Mouse (Mus musculus): ENCODE measurements around the gene Lrfn1. TPM values are rescaled to one million over a fixed set of nuclear protein-coding genes. Genes with fewer than 3 reads are reported as not detected.
"Not testable (repeated sequence)": the region's sequence is repeated elsewhere in the genome, so short reads cannot be mapped to it uniquely, and the experiment has no call there.

The Lrfn1 gene
- polyA plus RNA-seq, 1 experiment from 2014 or later = 15.2 TPM

DNA sequence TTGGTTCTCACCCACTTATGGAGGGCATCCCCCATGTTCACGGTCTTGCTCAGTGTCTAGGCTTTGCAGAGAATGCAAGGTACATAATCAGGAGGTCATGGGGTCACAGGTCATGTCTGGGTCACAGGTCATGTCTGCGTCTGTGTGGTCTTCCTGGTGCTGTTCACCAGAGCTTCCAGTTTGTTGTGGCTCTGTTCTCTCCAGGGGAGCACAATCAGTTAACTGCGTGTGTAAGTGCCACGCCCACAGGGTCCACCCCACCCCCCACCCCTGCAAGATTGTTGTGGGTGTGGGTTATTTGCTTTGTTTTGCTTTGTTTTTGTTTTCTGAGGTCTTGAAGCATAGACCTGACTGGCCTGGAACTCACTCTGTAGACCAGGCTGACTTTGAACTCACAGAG is 32.4 kb downstream of the Lrfn1 start:
- H3K4me3 ChIP-seq = no peak overlapping the region
- H3K4me1 ChIP-seq (replicated peaks) = peaks cover 9% of the 10 kb centered on the region
- no peaks in the 10 kb centered on the region for H3K9me3 ChIP-seq
- H3K4me2 ChIP-seq = no peak overlapping the region
- no peaks in the 10 kb centered on the region for H3K36me3 ChIP-seq
- H3K27ac ChIP-seq (replicated peaks) = no peak overlapping the region
- no peak overlapping the region for H3K9ac ChIP-seq
- no peak for ATAC-seq (ENCODE audit: low read depth)
- H3K27me3 ChIP-seq = peaks cover 25% of the 10 kb centered on the region
- 14% methylated on average over 4 of the region's 4 CpGs for WGBS

DNA sequence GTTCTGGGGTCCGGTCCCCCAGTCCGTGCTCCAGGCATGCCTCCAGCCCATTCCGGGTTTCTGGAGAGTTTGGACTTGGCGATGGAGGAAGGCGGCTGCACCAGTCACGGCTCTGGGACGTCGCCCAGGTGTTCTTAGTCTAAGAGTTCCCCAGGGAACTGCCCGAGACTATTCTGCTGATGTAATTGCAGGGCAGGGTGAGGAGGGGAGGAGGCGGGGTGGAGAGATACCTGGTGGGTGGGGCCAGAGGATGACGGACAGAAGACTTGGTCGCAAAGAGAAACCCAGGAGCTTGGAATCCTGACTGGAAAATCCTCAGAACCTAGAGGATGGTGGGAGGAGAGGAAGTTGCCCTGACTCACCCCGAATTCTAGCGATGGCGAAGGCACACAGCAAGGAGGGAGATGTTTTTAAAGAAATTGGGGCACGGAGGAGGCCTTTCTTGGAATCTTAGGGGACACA is 36.3 kb downstream of the Lrfn1 start:
- peak overlapping the region; percentile 18 for H3K4me3 ChIP-seq
- no peaks in the 10 kb centered on the region for H3K36me3 ChIP-seq
- peaks cover 9% of the 10 kb centered on the region for H3K4me1 ChIP-seq (replicated peaks)
- ATAC-seq (ENCODE audit: low read depth) = no peak
- H3K4me2 ChIP-seq = peak overlapping the region; percentile 49
- WGBS = 4% methylated on average over 16 of the region's 16 CpGs
- peaks cover 25% of the 10 kb centered on the region for H3K27me3 ChIP-seq
- H3K9ac ChIP-seq = peak overlapping the region; percentile 19; the same call in 1 of the 2 replicates
- H3K9me3 ChIP-seq = no peaks in the 10 kb centered on the region
- H3K27ac ChIP-seq (replicated peaks) = no peak overlapping the region

DNA sequence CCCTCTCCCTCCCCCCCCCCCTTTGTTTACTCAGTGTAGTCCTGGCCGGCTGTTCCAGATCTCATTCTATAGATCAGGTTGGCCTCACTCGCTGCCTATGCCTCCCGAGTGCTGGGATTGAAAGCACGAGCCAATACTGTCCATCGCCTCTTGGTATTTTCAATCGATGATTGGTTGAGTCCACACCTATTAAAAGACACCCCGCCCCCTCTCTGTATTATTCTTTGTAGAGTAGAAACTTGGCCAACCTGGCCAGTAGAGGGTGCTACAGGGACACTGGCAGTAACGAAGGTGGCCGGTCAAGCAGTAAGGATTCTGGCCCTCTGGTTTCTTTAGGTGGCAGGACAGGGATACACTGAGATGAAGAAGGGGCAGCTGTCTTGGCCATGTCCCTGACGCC is 38.6 kb downstream of the Lrfn1 start:
- Histone ChIP-seq H3K4me1 (replicated peaks) (peaks cover 12% of the 10 kb centered on the region), H3K4me3 (no peak overlapping the region), H3K36me3 (no peaks in the 10 kb centered on the region), H3K27me3 (peaks cover 25% of the 10 kb centered on the region), H3K9ac (no peak overlapping the region), H3K9me3 (no peaks in the 10 kb centered on the region), H3K27ac (replicated peaks) (no peak overlapping the region), H3K4me2 (peak overlapping the region; percentile 16; the same call in 1 of the 2 replicates)
- no peak for ATAC-seq (ENCODE audit: low read depth)
- 4% methylated on average over 10 of the region's 10 CpGs for WGBS

DNA sequence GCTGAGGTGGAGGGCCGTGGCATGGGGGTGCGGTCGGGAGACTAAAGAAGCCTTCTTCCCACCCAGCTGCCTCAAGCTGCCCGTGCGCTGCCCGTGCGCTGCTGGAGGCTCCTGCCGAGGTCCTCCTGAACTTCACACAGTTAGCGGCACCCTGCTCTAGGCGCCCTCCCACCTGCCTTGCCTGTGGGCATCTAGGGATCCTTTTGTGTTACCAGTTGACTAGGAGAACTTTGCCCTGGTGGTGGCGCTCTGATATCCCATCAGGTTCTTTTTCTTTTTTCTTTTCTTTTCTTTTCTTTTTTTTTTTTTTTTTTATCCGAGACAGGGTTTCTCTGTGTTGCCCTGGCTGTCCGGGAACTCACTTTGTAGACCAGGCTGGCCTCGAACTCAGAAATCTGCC is 39.1 kb downstream of the Lrfn1 start:
- no peak for ATAC-seq (ENCODE audit: low read depth)
- H3K4me2 ChIP-seq = peak overlapping the region; percentile 16; the same call in 1 of the 2 replicates
- no peaks in the 10 kb centered on the region for H3K9me3 ChIP-seq
- peaks cover 25% of the 10 kb centered on the region for H3K27me3 ChIP-seq
- no peak overlapping the region for H3K9ac ChIP-seq
- no peaks in the 10 kb centered on the region for H3K36me3 ChIP-seq
- WGBS = 32% methylated on average over 14 of the region's 14 CpGs
- H3K4me1 ChIP-seq (replicated peaks) = peaks cover 15% of the 10 kb centered on the region
- no peak overlapping the region for H3K27ac ChIP-seq (replicated peaks)
- no peak overlapping the region for H3K4me3 ChIP-seq

DNA sequence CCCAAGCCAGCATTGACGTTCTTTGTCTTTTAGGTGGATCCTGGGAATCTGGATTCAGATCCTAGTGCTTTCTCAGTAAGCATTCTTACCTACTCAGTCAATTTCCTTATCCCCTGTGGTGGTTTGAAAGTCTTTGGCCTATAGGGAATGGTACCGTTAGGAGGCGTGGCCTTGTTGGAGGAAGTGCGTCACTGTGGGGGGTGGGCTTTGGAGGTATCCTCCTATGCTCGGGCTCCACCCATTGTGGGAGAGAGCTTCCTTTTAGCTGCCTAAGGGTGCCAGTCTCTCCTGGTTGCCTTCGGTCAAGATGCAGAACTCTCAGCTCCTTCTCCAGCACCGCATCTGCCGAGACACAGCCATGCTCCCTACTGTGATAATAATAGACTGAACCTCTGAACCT is 40.5 kb downstream of the Lrfn1 start:
- Histone ChIP-seq H3K9me3 (no peaks in the 10 kb centered on the region), H3K27me3 (peaks cover 17% of the 10 kb centered on the region), H3K4me1 (replicated peaks) (peaks cover 15% of the 10 kb centered on the region), H3K36me3 (no peaks in the 10 kb centered on the region), H3K4me2 (no peak overlapping the region), H3K4me3 (no peak overlapping the region), H3K27ac (replicated peaks) (no peak overlapping the region), H3K9ac (no peak overlapping the region)
- 85% methylated on average over 8 of the region's 8 CpGs for WGBS
- ATAC-seq (ENCODE audit: low read depth) = no peak

DNA sequence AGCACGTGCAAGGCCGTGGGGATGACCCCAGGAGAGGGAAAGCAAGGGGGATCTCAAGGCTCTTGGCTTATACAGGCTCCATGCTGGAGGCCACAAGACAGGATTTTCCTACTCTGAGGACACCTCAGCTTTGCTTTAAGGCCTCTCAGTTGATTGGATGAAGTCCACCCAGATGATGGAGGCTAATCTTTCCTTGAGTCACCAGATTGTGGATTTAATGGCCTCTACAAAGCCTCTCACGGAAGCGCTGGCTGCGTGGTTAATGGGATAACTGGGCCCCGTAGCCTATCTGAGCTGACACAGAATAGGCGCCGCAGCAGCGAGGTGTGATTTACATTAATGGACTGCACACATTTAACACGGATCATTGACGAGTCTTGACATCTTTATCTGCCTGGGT is 43.6 kb downstream of the Lrfn1 start:
- Histone ChIP-seq H3K27ac (replicated peaks) (peak overlapping the region; percentile 59), H3K4me3 (no peak overlapping the region), H3K4me1 (replicated peaks) (peaks cover 6% of the 10 kb centered on the region; the same call in 1 of the 2 replicates), H3K36me3 (no peaks in the 10 kb centered on the region), H3K9me3 (no peaks in the 10 kb centered on the region), H3K4me2 (no peak overlapping the region), H3K9ac (no peak overlapping the region), H3K27me3 (no peaks in the 10 kb centered on the region; the same call in 1 of the 2 replicates)
- WGBS = 54% methylated on average over 11 of the region's 11 CpGs
- ATAC-seq (ENCODE audit: low read depth) = no peak

DNA sequence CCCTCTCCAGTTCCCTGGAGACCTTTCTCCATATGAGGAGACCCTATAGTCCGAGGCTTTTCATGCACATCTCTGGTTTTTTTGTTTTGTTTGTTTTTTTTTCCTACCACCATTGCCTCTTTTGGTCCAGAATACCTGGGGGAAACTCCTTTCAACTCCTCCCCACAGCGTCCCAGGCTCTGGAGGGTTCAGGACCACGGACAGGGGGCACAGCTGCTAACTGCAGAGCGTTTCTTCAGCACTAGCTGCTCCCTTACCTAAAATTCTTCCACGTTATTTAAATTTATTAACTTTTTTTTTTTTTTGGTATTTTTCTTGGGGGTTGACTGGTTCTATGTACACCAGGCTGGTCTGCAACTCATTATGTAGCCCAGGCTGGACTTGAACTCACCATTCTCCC is 53.8 kb downstream of the Lrfn1 start:
- Histone ChIP-seq H3K4me2 (no peak overlapping the region), H3K9me3 (peaks cover 6% of the 10 kb centered on the region; the same call in 1 of the 2 replicates), H3K27ac (replicated peaks) (no peak overlapping the region), H3K9ac (no peak overlapping the region), H3K4me1 (replicated peaks) (no peaks in the 10 kb centered on the region), H3K4me3 (no peak overlapping the region), H3K36me3 (no peaks in the 10 kb centered on the region), H3K27me3 (peaks cover 9% of the 10 kb centered on the region; the same call in 1 of the 2 replicates)
- WGBS = 6% methylated on average over 5 of the region's 5 CpGs
- ATAC-seq (ENCODE audit: low read depth) = no peak

DNA sequence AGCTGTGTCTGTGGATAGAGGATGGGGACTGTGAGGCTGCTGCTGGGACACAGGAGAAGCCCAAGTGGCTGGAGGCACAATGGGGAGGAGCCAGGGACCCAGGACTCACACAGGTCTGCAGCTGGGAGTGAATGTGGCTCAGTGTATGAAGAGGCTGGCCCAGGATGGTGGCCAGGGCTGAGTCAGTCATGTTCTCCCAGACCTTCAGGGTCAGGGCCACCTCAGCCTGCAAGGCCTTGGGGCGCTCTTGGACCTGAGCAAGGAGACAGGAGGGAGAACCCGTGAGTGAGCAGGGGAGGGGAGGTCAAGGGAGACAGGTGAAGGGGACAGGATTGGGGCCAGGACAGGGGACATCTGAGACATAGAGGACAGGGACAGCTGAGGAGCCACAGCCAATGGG is 57.3 kb downstream of the Lrfn1 start:
- H3K4me1 ChIP-seq (replicated peaks); H3K27me3 ChIP-seq; H3K27ac ChIP-seq (replicated peaks); H3K9me3 ChIP-seq; H3K4me2 ChIP-seq; H3K4me3 ChIP-seq; H3K36me3 ChIP-seq; ATAC-seq (ENCODE audit: low read depth); H3K9ac ChIP-seq: not testable (repeated sequence)
- whole genome bisulfite sequencing = 69% methylated on average over 2 of the region's 2 CpGs

DNA sequence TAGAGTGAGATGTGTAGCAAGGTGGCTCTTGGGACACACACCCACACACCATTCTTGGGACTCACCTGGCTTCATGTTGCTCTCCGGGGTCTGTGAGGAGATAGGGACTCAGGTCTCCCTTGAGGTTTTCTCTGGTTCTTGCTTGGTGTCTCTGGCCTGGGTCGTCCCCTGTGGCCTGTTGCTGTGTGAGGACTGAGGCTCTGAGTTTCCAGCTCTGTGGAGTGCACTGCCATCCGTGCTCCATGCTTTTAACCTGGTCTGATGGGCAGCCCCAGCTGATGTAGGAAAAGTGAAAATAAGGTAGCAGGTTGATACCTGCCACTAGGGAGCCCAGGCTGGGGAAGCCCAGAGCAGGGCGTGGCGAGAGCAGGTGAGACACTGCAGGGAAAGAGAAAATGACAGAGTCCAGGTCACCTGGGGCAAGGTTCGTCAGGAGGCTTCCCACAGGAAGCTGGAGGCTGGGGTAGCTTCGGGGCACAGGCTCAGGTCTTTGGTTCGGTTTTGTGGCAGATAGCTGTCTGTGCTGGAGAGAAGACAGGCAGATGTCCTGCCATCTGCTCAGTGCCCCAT is 58.7 kb downstream of the Lrfn1 start, which contains the start of gene Ifnl2:
Ifnl2 (minus strand) TSS at position 51 of the 570 bp plus-strand sequence.
- H3K9ac ChIP-seq; H3K9me3 ChIP-seq; H3K27me3 ChIP-seq; H3K36me3 ChIP-seq; H3K4me3 ChIP-seq; ATAC-seq (ENCODE audit: low read depth); H3K4me2 ChIP-seq; H3K4me1 ChIP-seq (replicated peaks); H3K27ac ChIP-seq (replicated peaks): not testable (repeated sequence)
- WGBS = 68% methylated on average over 8 of the region's 8 CpGs

DNA sequence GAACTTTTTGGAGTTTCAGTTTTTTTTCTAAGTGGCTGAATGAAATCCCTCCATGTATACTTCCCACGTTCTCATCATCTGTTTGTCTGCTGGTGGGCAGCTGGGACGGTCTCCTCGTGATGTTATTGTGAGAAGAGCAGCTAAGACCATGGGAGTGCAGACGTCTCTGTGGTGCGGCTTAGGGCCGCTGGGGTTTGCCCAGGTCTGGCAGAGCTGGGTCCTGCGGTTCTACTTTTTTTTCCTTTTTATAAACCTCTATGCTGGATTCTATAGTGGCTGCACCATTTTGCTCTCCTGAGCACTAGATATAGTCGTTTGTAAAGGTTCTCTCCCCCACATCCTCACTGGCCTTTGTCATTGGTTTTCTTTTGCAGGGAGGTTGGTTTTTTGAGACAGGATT is 59.7 kb downstream of the Lrfn1 start:
- Histone ChIP-seq H3K4me2 (no peak overlapping the region), H3K27ac (replicated peaks) (no peak overlapping the region), H3K27me3 (no peaks in the 10 kb centered on the region), H3K9ac (no peak overlapping the region), H3K4me1 (replicated peaks) (no peaks in the 10 kb centered on the region), H3K9me3 (no peaks in the 10 kb centered on the region), H3K4me3 (no peak overlapping the region), H3K36me3 (no peaks in the 10 kb centered on the region)
- ATAC-seq (ENCODE audit: low read depth) = no peak
- 79% methylated on average over 8 of the region's 8 CpGs for WGBS

Other genes with a start within 250 kb of the Lrfn1 start
- 7.0 and 13.5 TPM in 2 replicates for gene Eid2, start 184.1 kb upstream of the Lrfn1 start, polyA plus RNA-seq (2015; fragmentation: Nextera tagmentation; extraction: Ambion mirVana)
- gene Eid2b, start 174.2 kb upstream of the Lrfn1 start, polyA plus RNA-seq (2015; fragmentation: Nextera tagmentation; extraction: Ambion mirVana) = 37.2 and 38.2 TPM in 2 replicates
- gene Selenov, start 160.8 kb upstream of the Lrfn1 start, polyA plus RNA-seq (2015; fragmentation: Nextera tagmentation; extraction: Ambion mirVana) = 0.50 and 0.69 TPM in 2 replicates
- 31.1 and 31.6 TPM in 2 replicates for gene Dll3, start 149.7 kb upstream of the Lrfn1 start, polyA plus RNA-seq (2015; fragmentation: Nextera tagmentation; extraction: Ambion mirVana)
- gene Timm50, start 139.9 kb upstream of the Lrfn1 start, polyA plus RNA-seq (2015; fragmentation: Nextera tagmentation; extraction: Ambion mirVana) = 125 and 131 TPM in 2 replicates
- 92.1 and 94.1 TPM in 2 replicates for gene Supt5, start 113.2 kb upstream of the Lrfn1 start, polyA plus RNA-seq (2015; fragmentation: Nextera tagmentation; extraction: Ambion mirVana)
- gene Rps16, start 101.3 kb upstream of the Lrfn1 start, polyA plus RNA-seq (2015; fragmentation: Nextera tagmentation; extraction: Ambion mirVana) = 533 and 537 TPM in 2 replicates
- gene Plekhg2, start 79.4 kb upstream of the Lrfn1 start, polyA plus RNA-seq (2015; fragmentation: Nextera tagmentation; extraction: Ambion mirVana) = 33.8 and 35.8 TPM in 2 replicates
- gene Zfp36, start 71.7 kb upstream of the Lrfn1 start, polyA plus RNA-seq (2015; fragmentation: Nextera tagmentation; extraction: Ambion mirVana) = 4.9 and 6.5 TPM in 2 replicates
- gene Med29, start 59.3 kb upstream of the Lrfn1 start, polyA plus RNA-seq (2015; fragmentation: Nextera tagmentation; extraction: Ambion mirVana) = 35.7 and 45.4 TPM in 2 replicates
- 99.8 and 103 TPM in 2 replicates for gene Paf1, start 59.0 kb upstream of the Lrfn1 start, polyA plus RNA-seq (2015; fragmentation: Nextera tagmentation; extraction: Ambion mirVana)
- 5.3 and 6.0 TPM in 2 replicates for gene Gmfg, start 14.5 kb upstream of the Lrfn1 start, polyA plus RNA-seq (2015; fragmentation: Nextera tagmentation; extraction: Ambion mirVana)
- gene Ifnl2, start 58.5 kb downstream of the Lrfn1 start, polyA plus RNA-seq (2015; fragmentation: Nextera tagmentation; extraction: Ambion mirVana) = not detected in 2 replicates
- not detected in 2 replicates for gene Ifnl3, start 70.9 kb downstream of the Lrfn1 start, polyA plus RNA-seq (2015; fragmentation: Nextera tagmentation; extraction: Ambion mirVana)
- gene Sycn, start 88.9 kb downstream of the Lrfn1 start, polyA plus RNA-seq (2015; fragmentation: Nextera tagmentation; extraction: Ambion mirVana) = not detected in 2 replicates
- gene Nccrp1, start 95.3 kb downstream of the Lrfn1 start, polyA plus RNA-seq (2015; fragmentation: Nextera tagmentation; extraction: Ambion mirVana) = not detected in 2 replicates
- 25.6 and 26.9 TPM in 2 replicates for gene Samd4b, start 146.2 kb downstream of the Lrfn1 start, polyA plus RNA-seq (2015; fragmentation: Nextera tagmentation; extraction: Ambion mirVana)
- gene Pak4, start 146.2 kb downstream of the Lrfn1 start, polyA plus RNA-seq (2015; fragmentation: Nextera tagmentation; extraction: Ambion mirVana) = 20.1 and 20.2 TPM in 2 replicates
- gene Acp7, start 179.4 kb downstream of the Lrfn1 start, polyA plus RNA-seq (2015; fragmentation: Nextera tagmentation; extraction: Ambion mirVana) = not detected in 2 replicates
- 4.8 and 6.5 TPM in 2 replicates for gene Fbxo27, start 240.9 kb downstream of the Lrfn1 start, polyA plus RNA-seq (2015; fragmentation: Nextera tagmentation; extraction: Ambion mirVana)

Measured in neural tube, embryonic 13.5 days (tissue).